Mouse (Mus musculus): Measurements from ENCODE around the gene Ttc36. TPM values are rescaled to one million over a fixed set of nuclear protein-coding genes. Genes with fewer than 3 reads are reported as not detected.

The Ttc36 gene
- polyA plus RNA-seq (2015; fragmentation: Nextera tagmentation; extraction: Ambion mirVana): 0.22 and 0.77 TPM in 2 replicates

DNA sequence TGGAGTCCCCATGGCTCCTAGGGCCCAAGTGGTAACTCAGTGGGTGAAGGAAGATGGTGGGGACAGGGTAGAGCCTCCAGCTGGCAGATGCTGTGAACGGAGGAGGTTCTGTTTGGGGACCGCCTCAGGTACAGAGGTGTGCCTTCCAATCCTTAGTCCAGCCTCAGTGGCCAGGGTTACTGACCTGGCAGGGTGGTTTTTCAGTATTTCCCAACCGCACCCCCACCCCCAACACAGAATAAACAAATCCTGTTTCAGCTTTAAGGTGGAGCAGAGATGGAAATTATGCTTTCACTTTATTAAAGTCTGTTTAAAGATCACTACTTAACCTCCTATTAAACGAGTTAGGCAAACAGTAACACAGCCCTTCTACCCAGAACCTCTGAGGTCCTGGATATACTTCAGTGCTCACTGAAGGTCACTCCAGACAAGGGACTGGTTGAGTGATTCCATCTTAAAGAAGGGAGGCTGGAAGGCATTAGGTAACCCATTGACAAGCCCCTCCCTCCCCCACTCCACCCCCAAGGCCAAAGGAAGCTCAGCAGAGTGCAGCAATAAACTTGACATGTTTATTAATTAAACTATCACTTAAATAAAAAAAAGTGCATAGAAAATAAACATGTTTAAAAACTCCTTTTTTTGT lies at the start of gene Ttc36:
Gene Ttc36, minus strand, starts transcription at position 265 of the 643 bp plus-strand sequence.
- H3K36me3 ChIP-seq: peaks cover 33% of the 10 kb centered on the region
- no peak within 1 kb of the TSS for H3K4me2 ChIP-seq
- no peak within 1 kb of the TSS for H3K4me3 ChIP-seq (replicated peaks)
- H3K9ac ChIP-seq (replicated peaks): no peak within 1 kb of the TSS
- no peaks in the 10 kb centered on the region for H3K9me3 ChIP-seq (replicated peaks)
- no peaks in the 10 kb centered on the region for H3K27me3 ChIP-seq (replicated peaks)
- H3K27ac ChIP-seq (replicated peaks): no peak within 1 kb of the TSS
- H3K4me1 ChIP-seq: peaks cover 20% of the 10 kb centered on the region
- ATAC-seq (ENCODE audit: low FRiP score): no peak
- 84% methylated on average over 4 of the region's 4 CpGs for WGBS

DNA sequence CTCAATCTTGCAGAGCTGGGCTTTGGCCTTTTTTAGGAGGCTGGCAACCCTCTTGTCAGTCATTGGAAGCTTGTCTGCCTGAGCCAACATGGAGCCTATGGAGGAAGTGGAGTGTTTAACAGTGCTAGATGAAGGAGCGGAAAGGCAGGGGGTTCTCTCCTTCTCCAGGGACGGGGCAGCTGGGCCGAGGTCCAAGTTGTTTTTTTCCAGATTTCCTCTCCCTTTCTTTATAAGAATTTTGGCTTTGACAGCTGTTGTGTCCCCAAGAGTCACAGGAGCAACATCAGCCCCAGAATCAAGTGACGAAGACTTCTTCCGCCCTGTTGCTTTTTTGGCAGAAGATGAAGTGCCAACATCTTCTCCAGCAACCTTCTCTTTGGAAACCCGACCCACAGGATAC lies 44.6 kb upstream of the Ttc36 start:
- Histone ChIP-seq H3K36me3 (peaks cover 70% of the 10 kb centered on the region), H3K4me1 (no peaks in the 10 kb centered on the region), H3K4me2 (no peak overlapping the region), H3K9ac (replicated peaks) (no peak overlapping the region), H3K4me3 (replicated peaks) (no peak overlapping the region), H3K27ac (replicated peaks) (no peak overlapping the region), H3K27me3 (replicated peaks) (no peaks in the 10 kb centered on the region), H3K9me3 (replicated peaks) (no peaks in the 10 kb centered on the region)
- ATAC-seq (ENCODE audit: low FRiP score): no peak
- WGBS: 83% methylated on average over 6 of the region's 6 CpGs

DNA sequence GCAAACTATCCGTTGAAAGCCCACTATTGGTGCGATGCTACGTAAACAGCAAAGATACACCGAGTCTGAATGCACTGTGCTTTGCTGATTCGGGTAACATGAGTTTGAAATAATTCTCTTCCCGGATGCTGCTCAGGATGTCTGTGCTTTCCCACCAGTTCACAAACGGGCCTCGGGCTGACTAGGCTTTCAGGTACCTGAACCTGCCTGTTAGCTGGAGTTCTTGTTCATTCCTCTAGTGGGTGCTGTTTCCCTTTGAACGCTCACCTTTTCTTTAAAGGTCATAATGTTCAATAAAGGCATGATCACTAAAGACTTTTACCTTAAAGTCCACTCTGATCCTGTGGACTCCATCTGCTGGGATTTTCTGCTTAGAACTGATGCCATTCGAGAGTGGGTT lies 38.4 kb upstream of the Ttc36 start:
- H3K9me3 ChIP-seq (replicated peaks): no peaks in the 10 kb centered on the region
- 88% methylated on average over 10 of the region's 10 CpGs for WGBS

DNA sequence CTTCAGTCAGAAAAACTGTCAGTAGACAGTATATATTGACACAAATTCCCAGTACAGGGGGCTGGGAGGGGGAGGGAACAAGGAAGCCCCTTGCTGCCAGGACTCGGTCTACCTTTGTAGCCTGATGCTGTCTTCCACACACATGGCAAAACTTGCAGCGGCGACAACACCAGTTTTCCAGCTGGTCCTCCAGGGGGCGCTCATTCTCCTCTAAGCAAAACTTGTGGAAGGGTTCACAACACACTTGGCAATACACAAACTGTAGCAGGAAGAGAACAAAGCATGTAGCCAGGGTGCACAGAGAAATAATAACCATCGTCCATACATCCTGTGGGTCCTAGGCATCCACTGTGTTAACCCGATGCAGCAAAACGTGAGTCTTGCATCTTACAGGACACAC lies 33.6 kb upstream of the Ttc36 start:
- no peaks in the 10 kb centered on the region for H3K4me1 ChIP-seq
- H3K36me3 ChIP-seq: peaks cover 84% of the 10 kb centered on the region
- no peak overlapping the region for H3K4me3 ChIP-seq (replicated peaks)
- H3K27me3 ChIP-seq (replicated peaks): no peaks in the 10 kb centered on the region
- H3K27ac ChIP-seq (replicated peaks): no peak overlapping the region
- ATAC-seq (ENCODE audit: low FRiP score): no peak
- 51% methylated on average over 7 of the region's 7 CpGs for WGBS
- H3K4me2 ChIP-seq: no peak overlapping the region
- no peaks in the 10 kb centered on the region for H3K9me3 ChIP-seq (replicated peaks)
- H3K9ac ChIP-seq (replicated peaks): no peak overlapping the region

More for the DNA sequence above, 38.4 kb upstream of the Ttc36 start:
- Histone ChIP-seq H3K36me3 (peaks cover 85% of the 10 kb centered on the region), H3K4me2 (no peak overlapping the region), H3K9ac (replicated peaks) (no peak overlapping the region), H3K27ac (replicated peaks) (no peak overlapping the region), H3K4me1 (no peaks in the 10 kb centered on the region), H3K27me3 (replicated peaks) (no peaks in the 10 kb centered on the region), H3K4me3 (replicated peaks) (no peak overlapping the region)
- no peak for ATAC-seq (ENCODE audit: low FRiP score)

DNA sequence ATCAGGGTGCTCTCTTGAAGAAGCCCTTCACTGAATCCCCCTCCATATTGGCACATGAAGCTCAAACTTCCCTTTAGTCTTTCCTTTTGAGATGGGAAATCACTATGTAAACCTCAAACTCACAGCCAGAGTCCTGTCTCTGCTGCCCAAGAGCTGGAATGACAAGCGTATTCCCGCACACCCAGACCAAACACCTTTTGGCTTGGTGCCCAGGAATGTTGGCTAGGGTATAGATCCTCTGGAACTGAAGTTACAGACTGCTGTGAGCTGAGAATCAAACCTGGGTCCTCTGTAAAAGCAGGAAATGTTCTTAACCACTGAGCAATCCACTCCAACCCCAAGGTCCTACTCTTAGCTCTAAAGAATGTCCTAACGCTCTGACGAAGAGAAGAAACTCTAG lies 29.5 kb upstream of the Ttc36 start:
- 81% methylated on average over 4 of the region's 4 CpGs for WGBS
- Histone ChIP-seq H3K9ac (replicated peaks) (no peak overlapping the region), H3K27ac (replicated peaks) (no peak overlapping the region), H3K27me3 (replicated peaks) (no peaks in the 10 kb centered on the region), H3K4me1 (no peaks in the 10 kb centered on the region), H3K9me3 (replicated peaks) (no peaks in the 10 kb centered on the region), H3K4me3 (replicated peaks) (no peak overlapping the region), H3K36me3 (peaks cover 90% of the 10 kb centered on the region), H3K4me2 (no peak overlapping the region)
- ATAC-seq (ENCODE audit: low FRiP score): no peak

DNA sequence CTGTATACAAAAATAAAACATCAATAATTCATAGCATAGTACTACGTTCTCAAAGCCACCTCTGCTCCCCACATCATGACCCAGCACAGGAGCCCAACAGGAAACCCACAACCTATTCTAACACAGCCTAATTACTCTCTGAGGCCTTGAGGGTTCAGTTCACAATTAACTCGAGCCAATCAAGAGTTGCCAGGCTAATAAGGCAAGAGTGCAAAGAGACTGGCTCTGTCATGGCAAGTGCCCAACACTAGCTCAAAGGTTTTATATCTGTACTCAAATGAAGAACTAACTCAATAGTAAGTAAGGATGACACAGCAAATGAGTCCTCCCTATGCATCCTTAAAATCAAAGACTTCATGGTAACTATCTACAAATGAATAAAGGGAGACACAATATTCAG lies 27.6 kb upstream of the Ttc36 start:
- no peak for ATAC-seq (ENCODE audit: low FRiP score)
- Histone ChIP-seq H3K4me3 (replicated peaks) (no peak overlapping the region), H3K4me2 (no peak overlapping the region), H3K9ac (replicated peaks) (no peak overlapping the region), H3K9me3 (replicated peaks) (no peaks in the 10 kb centered on the region), H3K27me3 (replicated peaks) (no peaks in the 10 kb centered on the region), H3K4me1 (no peaks in the 10 kb centered on the region), H3K27ac (replicated peaks) (no peak overlapping the region), H3K36me3 (peaks cover 92% of the 10 kb centered on the region)
- WGBS: 80% methylated on average over 2 of the region's 2 CpGs

DNA sequence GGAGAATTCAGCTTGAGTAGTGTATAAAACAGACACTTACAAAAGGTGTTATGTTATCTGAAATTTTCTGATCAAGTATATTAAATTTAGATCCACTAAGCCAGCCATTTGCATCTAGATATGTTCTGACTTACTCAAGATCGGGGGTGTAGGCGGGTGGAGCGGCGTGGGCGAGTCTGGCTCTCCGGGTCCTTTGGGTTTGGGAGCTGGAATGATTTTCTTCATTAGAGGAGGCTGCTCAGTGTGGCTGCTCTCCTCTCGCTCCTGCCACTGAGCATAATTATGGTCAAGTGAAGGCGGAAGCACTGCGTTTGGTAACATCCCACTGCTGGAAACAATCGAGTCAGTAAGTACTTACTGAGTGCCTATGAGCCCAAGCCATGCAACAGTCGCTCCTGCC lies 26.1 kb upstream of the Ttc36 start:
- Histone ChIP-seq H3K9ac (replicated peaks) (no peak overlapping the region), H3K27me3 (replicated peaks) (no peaks in the 10 kb centered on the region), H3K4me3 (replicated peaks) (no peak overlapping the region), H3K36me3 (peaks cover 91% of the 10 kb centered on the region), H3K4me2 (no peak overlapping the region), H3K4me1 (no peaks in the 10 kb centered on the region), H3K9me3 (replicated peaks) (no peaks in the 10 kb centered on the region), H3K27ac (replicated peaks) (no peak overlapping the region)
- ATAC-seq (ENCODE audit: low FRiP score): no peak
- WGBS: 96% methylated on average over 11 of the region's 11 CpGs

DNA sequence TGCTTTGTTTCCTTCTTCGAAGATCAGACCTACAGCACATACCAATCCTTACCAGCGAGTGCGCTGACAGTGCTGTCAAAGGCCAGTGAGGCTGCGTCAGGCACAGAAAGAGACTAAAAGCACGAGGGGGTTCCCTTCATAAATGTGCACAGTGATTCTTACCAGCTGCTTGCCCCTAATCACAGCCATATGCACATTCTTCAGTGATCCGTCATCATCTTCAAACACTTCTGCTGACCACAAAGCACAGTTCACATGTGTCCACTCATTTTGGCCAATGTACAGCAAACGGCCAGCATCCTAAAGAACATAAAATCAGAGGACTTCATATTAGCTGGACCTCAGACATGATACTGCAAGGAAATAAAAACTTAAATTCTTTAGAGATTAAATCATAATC lies 23.8 kb upstream of the Ttc36 start:
- Histone ChIP-seq H3K4me3 (replicated peaks) (no peak overlapping the region), H3K9me3 (replicated peaks) (no peaks in the 10 kb centered on the region), H3K27ac (replicated peaks) (no peak overlapping the region), H3K4me1 (no peaks in the 10 kb centered on the region), H3K9ac (replicated peaks) (no peak overlapping the region), H3K36me3 (peaks cover 92% of the 10 kb centered on the region), H3K27me3 (replicated peaks) (no peaks in the 10 kb centered on the region), H3K4me2 (no peak overlapping the region)
- ATAC-seq (ENCODE audit: low FRiP score): no peak
- 94% methylated on average over 7 of the region's 7 CpGs for WGBS

DNA sequence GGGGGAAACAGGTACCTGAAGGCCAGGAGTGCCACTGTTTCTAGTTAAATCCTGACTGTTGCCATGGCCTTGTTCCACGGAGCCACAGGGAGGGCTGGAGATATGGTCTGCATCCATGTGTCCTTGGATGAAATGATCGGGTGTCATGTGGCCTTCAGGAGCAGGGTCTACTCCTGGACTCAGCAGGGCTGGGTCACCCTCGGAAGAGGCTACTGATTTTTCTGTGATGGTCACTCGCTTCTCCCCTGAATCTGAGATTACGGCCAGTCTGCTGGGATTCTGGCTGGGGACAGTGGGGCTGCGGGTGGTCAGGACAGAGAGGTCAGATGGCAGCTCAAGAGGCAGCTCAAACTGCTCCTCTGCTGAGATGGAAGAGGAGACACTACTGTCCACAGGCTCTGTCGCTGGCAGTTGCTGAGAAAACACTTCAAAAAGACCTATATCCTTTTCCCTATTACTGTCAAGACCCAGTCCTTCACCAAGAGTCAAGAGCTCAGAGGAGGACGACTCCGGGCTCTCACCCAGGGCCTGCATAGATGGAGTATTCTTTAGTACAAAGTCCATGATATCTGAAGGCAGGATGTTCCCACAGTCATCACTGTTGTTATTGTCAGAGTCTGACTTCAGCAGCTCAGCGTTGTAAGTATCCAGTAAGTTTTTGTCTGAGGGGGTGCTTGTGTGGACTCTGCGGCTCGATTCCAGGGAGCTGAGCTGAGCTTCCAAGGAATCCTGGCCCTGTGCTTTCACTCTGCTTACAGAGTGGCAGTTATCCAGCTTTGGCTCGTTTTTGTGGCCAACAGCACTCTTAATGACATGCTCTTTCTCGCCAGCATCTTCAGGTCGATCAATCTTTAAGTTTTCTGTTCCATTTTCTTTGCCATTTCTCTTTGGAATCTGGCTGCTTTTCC lies 17.3 kb upstream of the Ttc36 start:
- no peak overlapping the region for H3K9ac ChIP-seq (replicated peaks)
- H3K27ac ChIP-seq (replicated peaks): peak overlapping the region; percentile 45; the same call in 1 of the 2 replicates
- no peak overlapping the region for H3K4me3 ChIP-seq (replicated peaks)
- WGBS: 88% methylated on average over 15 of the region's 15 CpGs
- no peak for ATAC-seq (ENCODE audit: low FRiP score)
- no peak overlapping the region for H3K4me2 ChIP-seq
- peaks cover 98% of the 10 kb centered on the region for H3K36me3 ChIP-seq
- H3K27me3 ChIP-seq (replicated peaks): no peaks in the 10 kb centered on the region
- H3K9me3 ChIP-seq (replicated peaks): no peaks in the 10 kb centered on the region
- H3K4me1 ChIP-seq: no peaks in the 10 kb centered on the region

DNA sequence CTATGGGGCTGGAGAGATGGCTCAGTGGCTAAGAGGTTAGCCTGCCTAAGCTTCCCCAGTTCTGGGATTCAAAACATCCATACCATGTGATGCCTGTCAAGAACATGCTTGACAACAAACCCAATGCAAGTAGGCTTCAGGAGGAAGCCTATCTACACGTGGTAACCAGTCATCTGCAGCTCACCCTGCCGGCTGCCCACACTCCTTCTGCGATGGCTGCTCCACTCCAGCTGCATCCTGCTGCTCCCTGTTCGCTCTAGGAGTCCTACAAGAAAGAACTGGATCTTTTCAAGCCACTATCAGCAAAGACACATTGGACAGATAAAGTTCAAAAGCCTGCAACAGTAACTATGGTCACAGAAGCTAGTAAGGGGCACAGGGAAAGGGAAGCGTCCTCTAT lies 14.7 kb upstream of the Ttc36 start:
- Histone ChIP-seq H3K4me3 (replicated peaks) (no peak overlapping the region), H3K4me1 (no peaks in the 10 kb centered on the region), H3K27me3 (replicated peaks) (no peaks in the 10 kb centered on the region), H3K9me3 (replicated peaks) (no peaks in the 10 kb centered on the region), H3K4me2 (no peak overlapping the region), H3K27ac (replicated peaks) (no peak overlapping the region), H3K36me3 (peaks cover 100% of the 10 kb centered on the region), H3K9ac (replicated peaks) (no peak overlapping the region)
- no peak for ATAC-seq (ENCODE audit: low FRiP score)
- 94% methylated on average over 5 of the region's 5 CpGs for WGBS

DNA sequence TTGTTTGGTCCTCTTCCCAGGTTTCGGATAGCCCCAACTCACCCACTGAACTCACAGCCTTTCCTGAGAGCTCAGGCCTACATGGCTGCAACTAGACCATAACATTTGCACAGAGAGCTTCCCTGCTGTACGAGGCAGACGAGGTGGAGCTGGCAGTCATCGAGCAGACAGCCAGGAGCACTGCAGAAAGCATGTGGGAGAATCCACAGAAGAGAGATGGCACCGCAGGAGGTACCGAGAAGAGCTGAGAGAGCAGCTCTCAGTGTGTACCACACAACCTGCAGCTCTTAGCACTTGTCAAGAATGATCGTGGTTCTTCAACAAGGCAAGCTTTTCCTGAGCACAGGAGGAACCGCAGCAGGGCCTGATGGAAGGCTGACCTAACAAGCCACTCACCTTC lies 11.3 kb upstream of the Ttc36 start:
- no peak overlapping the region for H3K27ac ChIP-seq (replicated peaks)
- no peaks in the 10 kb centered on the region for H3K9me3 ChIP-seq (replicated peaks)
- H3K4me1 ChIP-seq: no peaks in the 10 kb centered on the region
- 93% methylated on average over 8 of the region's 8 CpGs for WGBS
- H3K4me3 ChIP-seq (replicated peaks): no peak overlapping the region
- no peaks in the 10 kb centered on the region for H3K27me3 ChIP-seq (replicated peaks)
- H3K36me3 ChIP-seq: peaks cover 97% of the 10 kb centered on the region
- no peak overlapping the region for H3K4me2 ChIP-seq
- no peak overlapping the region for H3K9ac ChIP-seq (replicated peaks)
- ATAC-seq (ENCODE audit: low FRiP score): no peak

DNA sequence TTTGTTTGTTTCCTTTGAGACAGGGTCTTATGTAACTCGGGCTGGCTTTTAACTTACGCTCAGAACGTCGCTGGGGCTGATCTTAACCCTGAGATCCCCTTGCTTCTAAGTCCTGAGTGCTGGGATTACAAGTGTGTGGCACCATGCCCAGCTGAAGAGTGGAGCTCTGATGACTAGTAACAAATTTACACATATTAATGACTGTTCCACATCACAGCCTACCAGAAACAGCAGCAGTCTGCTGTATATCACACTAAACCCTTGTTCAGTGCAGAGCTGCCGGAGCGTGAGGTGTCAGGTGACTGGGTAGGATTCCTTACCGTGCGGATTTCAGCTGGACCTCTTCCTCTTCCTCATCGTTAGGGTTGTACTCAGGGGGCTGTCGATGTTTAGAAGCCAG lies 7.4 kb upstream of the Ttc36 start:
- H3K9me3 ChIP-seq (replicated peaks): no peaks in the 10 kb centered on the region
- H3K27me3 ChIP-seq (replicated peaks): no peaks in the 10 kb centered on the region
- no peak overlapping the region for H3K4me2 ChIP-seq
- H3K36me3 ChIP-seq: peaks cover 96% of the 10 kb centered on the region
- no peak for ATAC-seq (ENCODE audit: low FRiP score)
- no peaks in the 10 kb centered on the region for H3K4me1 ChIP-seq
- WGBS: 94% methylated on average over 10 of the region's 10 CpGs
- H3K4me3 ChIP-seq (replicated peaks): no peak overlapping the region
- no peak overlapping the region for H3K27ac ChIP-seq (replicated peaks)
- H3K9ac ChIP-seq (replicated peaks): no peak overlapping the region
